Mouse (Mus musculus): ENCODE results near the gene Dgcr2.

Gene Dgcr2

GRCm38 (mm10) chr16:17898462-17898861, at the start of gene Dgcr2, which contains the start of gene Tssk2:
Dgcr2 (minus strand) TSS chr16:17898562.
Tssk2 (plus strand) TSS chr16:17898637.
- DNase-seq (ENCODE audit: low spot score) = no peak

- DNase-seq (ENCODE audit: low spot score) = no peak
Measured at GRCm38 (mm10) chr16:17945081-17945831, 46.9 kb upstream of the Dgcr2 start.

DNA sequence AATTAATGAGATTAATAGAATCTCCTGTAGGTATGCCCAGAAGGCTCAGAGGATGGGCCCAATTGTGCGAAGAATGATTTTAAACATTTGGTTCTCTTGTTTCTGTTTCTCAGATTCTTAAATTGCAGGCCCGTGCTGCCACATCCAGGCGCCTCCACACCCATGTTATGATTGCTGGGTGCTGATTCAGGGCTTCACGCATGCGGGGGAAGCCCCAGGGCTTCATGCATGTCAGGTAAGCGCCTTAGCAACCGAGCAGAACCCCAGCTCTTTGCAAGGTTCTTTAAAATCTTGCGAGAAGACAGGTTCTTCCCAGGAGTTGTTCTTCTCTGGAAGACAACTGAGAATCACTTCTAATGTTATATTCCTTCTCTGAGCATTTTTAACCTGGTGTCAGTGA, 45.1 kb upstream of the Dgcr2 start:
- DNase-seq (ENCODE audit: low spot score) = no peak

GRCm38 (mm10) chr16:17939255-17939751, 40.9 kb upstream of the Dgcr2 start:
- no peak for DNase-seq (ENCODE audit: low spot score)

DNA sequence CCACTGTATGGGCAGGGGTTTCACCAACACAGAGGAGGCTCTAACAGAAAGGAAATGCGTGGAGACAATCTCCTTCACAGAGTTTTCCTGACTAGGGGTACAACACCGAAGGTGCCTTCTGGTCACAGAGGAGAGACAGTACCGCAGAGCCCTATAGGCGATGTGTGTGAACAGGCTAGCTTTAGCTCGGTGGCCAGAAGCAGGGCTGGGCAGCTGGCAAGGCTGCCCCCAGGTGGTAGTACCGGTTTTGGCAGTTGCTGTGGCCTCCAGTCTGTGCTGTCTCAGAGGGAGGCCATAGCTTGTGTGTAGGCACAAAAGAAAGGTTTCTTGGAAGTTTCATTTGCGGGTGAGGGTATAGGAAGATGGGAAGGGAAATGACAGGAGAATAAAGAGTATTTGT, 40.5 kb upstream of the Dgcr2 start:
- peak; percentile 46 for DNase-seq (ENCODE audit: low spot score)

GRCm38 (mm10) chr16:17938187-17938586, 39.8 kb upstream of the Dgcr2 start:
- no peak for DNase-seq (ENCODE audit: low spot score)

DNA sequence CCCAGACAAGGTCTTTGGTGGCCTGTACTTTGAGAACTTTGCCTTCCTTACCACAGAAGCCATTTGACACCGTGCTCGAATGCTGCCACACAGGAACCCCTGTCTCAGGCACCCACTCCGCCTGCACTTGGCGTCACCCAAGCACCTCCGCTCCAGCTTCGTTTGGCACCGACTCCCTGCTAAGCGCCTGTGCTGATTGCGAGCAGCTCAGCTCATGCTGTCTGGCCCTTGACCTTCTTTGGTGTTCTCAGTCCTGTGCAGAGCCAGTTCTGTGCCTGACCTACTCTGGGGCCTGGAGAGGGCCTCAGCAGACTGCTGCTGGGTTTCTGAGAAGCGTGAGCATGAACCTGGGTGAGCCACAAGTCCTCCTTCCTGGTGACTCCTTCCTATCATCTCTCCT, 38.4 kb upstream of the Dgcr2 start:
- DNase-seq (ENCODE audit: low spot score) = no peak

DNA sequence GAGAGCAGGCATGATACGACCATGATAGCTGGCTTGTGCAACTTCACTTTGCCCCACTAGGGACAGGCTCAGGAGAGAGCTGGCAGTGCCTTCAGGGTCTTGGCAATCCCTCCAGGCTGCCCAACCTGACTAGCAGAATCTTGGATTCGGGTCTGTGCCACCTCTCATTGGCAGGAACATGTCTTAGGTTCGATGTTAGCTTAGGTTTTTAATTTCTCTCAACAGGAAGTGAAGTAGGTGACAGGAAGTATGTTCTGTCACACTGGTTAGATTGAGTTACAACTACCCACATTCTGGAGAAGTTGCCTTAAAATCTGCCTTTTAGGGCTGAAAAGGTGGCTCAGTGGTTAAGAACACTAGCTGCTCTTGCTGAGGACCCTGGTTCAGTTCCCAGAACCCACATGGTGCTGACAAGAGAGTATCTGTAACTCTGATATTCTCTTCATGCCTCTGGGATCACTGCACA, 36.1 kb upstream of the Dgcr2 start:
- no peak for DNase-seq (ENCODE audit: low spot score)

DNA sequence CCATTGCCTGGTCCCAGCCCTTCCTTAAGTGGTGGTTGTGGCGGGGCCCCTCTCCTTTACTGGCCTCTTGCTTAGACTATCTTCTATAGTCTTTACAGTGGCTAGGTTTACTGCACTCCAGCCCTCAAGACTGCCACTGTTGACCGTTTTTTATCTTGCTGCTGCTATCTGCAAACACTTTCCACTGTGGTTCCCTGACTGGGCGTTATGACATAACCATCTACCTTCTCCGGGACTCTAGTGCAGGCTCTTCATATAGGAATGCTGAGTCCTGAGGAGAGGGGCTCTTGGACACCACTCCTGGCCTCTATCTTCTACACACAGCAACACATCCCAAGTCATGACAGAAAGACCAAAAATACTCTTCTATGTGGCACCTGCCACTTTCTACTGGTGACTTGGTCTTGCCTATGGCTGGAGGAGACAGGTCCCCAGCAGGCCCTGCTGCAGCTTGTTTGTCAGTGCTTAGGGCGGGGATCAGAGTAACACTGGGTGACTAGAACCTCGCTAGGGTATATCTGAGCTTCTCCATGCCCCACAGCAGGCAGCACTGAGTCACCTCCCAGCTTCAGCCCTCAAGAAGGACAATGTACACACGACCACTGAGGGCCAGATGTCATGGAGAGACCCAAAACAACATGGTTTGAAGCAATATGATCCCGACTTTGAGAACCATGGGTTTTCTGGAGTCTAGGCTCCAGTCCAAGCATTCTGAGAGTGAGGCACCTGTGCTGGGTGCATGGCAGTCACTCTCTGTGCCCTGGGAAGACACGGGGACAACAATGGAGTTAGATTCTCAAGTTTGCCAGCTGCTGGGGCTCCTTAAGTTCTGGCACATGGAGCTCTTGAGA, 35.5 kb upstream of the Dgcr2 start:
- DNase-seq (ENCODE audit: low spot score) = no peak

- DNase-seq (ENCODE audit: low spot score) = no peak
Measured at GRCm38 (mm10) chr16:17931906-17932460, 33.6 kb upstream of the Dgcr2 start.

GRCm38 (mm10) chr16:17929631-17930030, 31.3 kb upstream of the Dgcr2 start:
- no peak for DNase-seq (ENCODE audit: low spot score)

GRCm38 (mm10) chr16:17929211-17929610, 30.8 kb upstream of the Dgcr2 start:
- DNase-seq (ENCODE audit: low spot score) = no peak

- DNase-seq (ENCODE audit: low spot score) = peak; percentile 62
Measured at GRCm38 (mm10) chr16:17928627-17929104, 30.3 kb upstream of the Dgcr2 start.

- peak; percentile 83 for DNase-seq (ENCODE audit: low spot score)
Measured at GRCm38 (mm10) chr16:17928087-17928580, 29.8 kb upstream of the Dgcr2 start, which contains the start of gene Slc25a1. Slc25a1 (minus strand) TSS chr16:17928219.

DNA sequence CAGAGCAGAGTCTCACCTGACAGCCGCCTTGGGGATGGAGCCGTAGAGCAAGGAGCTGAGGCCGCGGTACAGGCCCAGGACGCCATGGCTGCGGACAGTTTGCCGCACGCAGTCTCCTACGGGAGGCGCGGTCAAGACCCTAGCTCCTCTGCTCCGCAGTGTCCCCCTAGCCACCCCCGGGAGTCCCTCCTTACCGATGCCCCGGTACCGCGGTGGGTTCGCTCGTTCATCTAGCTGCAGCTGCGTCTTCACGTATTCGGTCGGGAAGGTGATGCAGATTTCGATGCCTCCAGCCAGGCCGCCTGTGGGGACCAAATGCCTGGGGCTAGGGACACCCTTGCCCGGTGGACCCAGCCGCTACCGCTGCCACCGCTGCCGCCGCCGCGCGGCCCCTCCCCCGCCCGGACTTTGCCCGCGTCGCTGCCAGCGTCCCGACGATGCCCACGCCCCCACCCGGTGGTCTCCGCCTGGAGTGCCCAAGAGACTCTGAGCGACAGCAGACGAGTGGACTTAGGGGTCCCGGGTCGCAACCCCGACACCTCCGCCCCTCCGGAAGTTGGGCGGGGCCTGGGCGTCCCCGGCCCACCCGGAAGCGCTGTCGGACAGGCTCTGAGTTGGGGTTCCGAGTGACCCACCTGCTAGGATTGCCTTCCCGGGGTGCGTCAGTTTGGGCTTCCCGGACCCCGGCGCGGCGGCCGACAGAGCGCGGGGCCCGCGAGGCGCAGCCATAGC, 29.2 kb upstream of the Dgcr2 start:
- DNase-seq (ENCODE audit: low spot score) = peak; percentile 48

- no peak for DNase-seq (ENCODE audit: low spot score)
Measured at GRCm38 (mm10) chr16:17922163-17922538, 23.8 kb upstream of the Dgcr2 start.

DNA sequence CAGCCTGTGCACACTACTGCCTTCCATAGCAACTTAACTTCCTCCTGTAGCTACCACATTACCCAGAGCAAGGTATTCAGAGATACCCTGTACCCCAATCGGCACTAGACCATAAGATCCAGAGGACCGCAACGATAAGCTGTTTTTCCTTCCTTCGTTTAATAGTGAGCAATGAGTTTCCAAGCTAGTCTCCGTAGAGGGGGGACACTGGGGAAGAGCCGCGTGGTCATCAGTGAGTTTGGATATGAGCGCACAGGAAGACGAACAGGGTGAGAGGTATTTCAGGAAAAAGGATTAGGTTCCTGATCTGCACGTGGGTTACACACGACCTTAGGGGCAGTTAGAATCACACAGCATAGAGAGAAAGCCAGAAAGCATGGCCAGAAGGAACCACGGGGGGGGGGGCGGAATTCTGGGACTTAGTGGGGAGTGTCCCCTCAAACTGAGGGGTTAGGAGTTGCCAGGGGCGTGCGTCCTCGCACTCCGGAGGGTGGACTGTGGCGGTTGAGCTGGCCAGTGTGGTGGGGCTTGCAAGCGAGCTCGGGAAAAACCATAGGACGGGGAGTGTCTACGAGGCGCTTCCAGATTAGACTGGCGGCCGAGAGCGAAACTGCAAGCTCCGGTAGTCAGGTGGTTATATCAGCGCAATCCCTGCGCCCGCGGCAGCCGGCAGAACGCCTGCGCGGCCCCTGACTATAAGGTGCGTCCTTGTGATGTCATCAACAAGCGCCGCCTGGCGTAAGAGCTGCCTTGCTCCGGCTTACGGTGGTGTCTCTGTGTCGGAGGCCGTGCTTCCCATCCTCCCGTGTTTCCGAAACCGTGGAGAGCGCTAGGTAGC, 23.2 kb upstream of the Dgcr2 start:
- DNase-seq (ENCODE audit: low spot score) = peak; percentile 94

DNA sequence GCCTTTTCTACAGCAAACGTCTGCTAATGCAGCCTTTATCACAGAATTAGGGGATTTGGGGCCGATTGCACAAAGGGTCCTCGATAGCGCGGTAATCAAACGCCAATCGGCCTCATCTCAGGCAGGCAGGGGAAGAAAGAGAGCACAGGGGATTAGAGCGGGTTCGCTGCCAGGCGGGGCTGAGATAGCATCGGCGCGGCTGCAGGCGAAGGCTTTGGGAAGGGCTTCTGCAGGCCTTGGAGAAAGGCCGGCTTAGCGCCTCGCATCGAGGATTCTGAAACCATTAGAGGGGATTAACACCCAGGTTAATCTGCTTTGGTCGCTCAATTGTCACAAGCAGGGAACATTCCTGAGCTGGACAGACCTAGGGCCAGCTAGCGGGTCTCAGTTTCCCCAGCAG, 22.2 kb upstream of the Dgcr2 start:
- DNase-seq (ENCODE audit: low spot score) = no peak

GRCm38 (mm10) chr16:17914307-17915249, 16.2 kb upstream of the Dgcr2 start, which contains the start of gene Gsc2:
Gsc2 (minus strand) TSS chr16:17915059.
- DNase-seq (ENCODE audit: low spot score) = peak; percentile 19

Data from urinary bladder, postnatal 25 days (tissue).